Mouse (Mus musculus) liver, postnatal 0 days (tissue): ENCODE results near the gene Wnt7b. TPM values are rescaled to one million over a fixed set of nuclear protein-coding genes. Genes with fewer than 3 reads are reported as not detected.
A peak's percentile ranks its signal among the peaks of the same experiment; 100 is the strongest.

Experiments
- ATAC-seq: fragments of 200-750 bp; cut with Nextera tagmentation; 2 replicates; pipeline ENCODE4 v1.8.0; 2017; ENCODE audit warnings: mild to moderate bottlenecking, moderate library complexity
- DNase-seq: peaks from one replicate; pipeline ENCODE4 v3.0.0-alpha.2; 2016
- H3K27ac ChIP-seq: fragments of 300-500 bp; sonication (generic); 2 replicates; pipeline ENCODE4 v1.5.1; 2014; ENCODE audit warnings: antibody characterized with exemption, moderate library complexity, mild to moderate bottlenecking, low read depth
- H3K27me3 ChIP-seq: fragments of 300-500 bp; sonication (generic); 2 replicates; pipeline ENCODE4 v1.6.1; 2014; ENCODE audit warnings: low read length, control low read depth, mixed read lengths; ENCODE audit not compliant: insufficient read depth
- H3K36me3 ChIP-seq: fragments of 300-500 bp; sonication (generic); replicated peaks from 2 replicates; pipeline ENCODE4 v1.6.1; 2014; ENCODE audit warnings: mild to moderate bottlenecking, control low read depth, low read length, moderate library complexity, mixed read lengths; ENCODE audit not compliant: insufficient read depth
- H3K4me1 ChIP-seq: fragments of 300-500 bp; sonication (generic); 2 replicates; pipeline ENCODE4 v1.6.1; 2014; ENCODE audit warnings: antibody characterized with exemption, mild to moderate bottlenecking, control low read depth; ENCODE audit not compliant: insufficient read depth
- H3K4me2 ChIP-seq: fragments of 300-500 bp; sonication (generic); 2 replicates; pipeline ENCODE4 v1.6.1; 2014; ENCODE audit warnings: low read depth, mild to moderate bottlenecking, low read length, moderate library complexity, mixed read lengths
- H3K4me3 ChIP-seq: fragments of 300-500 bp; sonication (generic); 2 replicates; pipeline ENCODE4 v1.5.1; 2014; ENCODE audit warnings: low read depth, low read length
- H3K9ac ChIP-seq: fragments of 300-500 bp; sonication (generic); replicated peaks from 2 replicates; pipeline ENCODE4 v1.6.1; 2014; ENCODE audit warnings: mild to moderate bottlenecking, moderate library complexity
- H3K9me3 ChIP-seq: fragments of 300-500 bp; sonication (generic); 2 replicates; pipeline ENCODE4 v1.6.1; 2016; ENCODE audit warnings: mild to moderate bottlenecking, control low read depth, low read length, mixed read lengths
- CTCF ChIP-seq: sonication (generic); IDR thresholded peaks from 2 replicates; pipeline ENCODE4 v1.5.1; 2016; ENCODE audit warnings: antibody characterized with exemption, low read depth
- EP300 ChIP-seq: IDR thresholded peaks from 2 replicates; pipeline ENCODE4 v1.6.1; 2016; ENCODE audit warnings: antibody characterized with exemption, low read depth, mild to moderate bottlenecking
- WGBS: fragments of 180-500 bp; shearing (Covaris S2); extraction: QIAGEN DNeasy Blood & Tissue Kit; methylation state at CpG from one replicate; pipeline ENCODE4 v1.1.7; 2014; ENCODE audit not compliant: insufficient replicate concordance; 5-methylcytosine and 5-hydroxymethylcytosine counted together
- polyA plus RNA-seq: library from polyadenylated mRNA; unstranded; fragments of >200 nt; fragmentation: Nextera tagmentation; extraction: Ambion mirVana; gene quantifications from 2 replicates; pipeline ENCODE4 v1.2.1, GENCODE M21; 2015

Wnt7b gene
- polyA plus RNA-seq, 1 experiment from 2014 or later = 0.09 TPM

GRCm38 (mm10) chr15:85574558-85574957 is 7.7 kb downstream of the Wnt7b start:
- DNase-seq (no peak), ATAC-seq (no peak)
- no peak overlapping the region for H3K4me2 ChIP-seq
- H3K27me3 ChIP-seq = peaks cover 48% of the 10 kb centered on the region
- 63% methylated on average over 8 of the region's 8 CpGs for WGBS
- H3K4me1 ChIP-seq = no peaks in the 10 kb centered on the region
- H3K9ac ChIP-seq = no peak overlapping the region
- TF ChIP-seq EP300 = no peak
- TF ChIP-seq CTCF = no peak
- no peaks in the 10 kb centered on the region for H3K36me3 ChIP-seq
- no peaks in the 10 kb centered on the region for H3K9me3 ChIP-seq
- H3K4me3 ChIP-seq = no peak overlapping the region
- H3K27ac ChIP-seq = no peak overlapping the region

GRCm38 (mm10) chr15:85574086-85574485 is 8.2 kb downstream of the Wnt7b start:
- Histone ChIP-seq H3K9me3 (no peaks in the 10 kb centered on the region), H3K4me3 (no peak overlapping the region), H3K27ac (no peak overlapping the region), H3K4me2 (no peak overlapping the region), H3K27me3 (peaks cover 43% of the 10 kb centered on the region), H3K4me1 (no peaks in the 10 kb centered on the region), H3K36me3 (no peaks in the 10 kb centered on the region), H3K9ac (no peak overlapping the region)
- ATAC-seq (no peak), DNase-seq (no peak)
- WGBS = 56% methylated on average over 5 of the region's 5 CpGs
- no peak for TF ChIP-seq EP300
- no peak for TF ChIP-seq CTCF

DNA sequence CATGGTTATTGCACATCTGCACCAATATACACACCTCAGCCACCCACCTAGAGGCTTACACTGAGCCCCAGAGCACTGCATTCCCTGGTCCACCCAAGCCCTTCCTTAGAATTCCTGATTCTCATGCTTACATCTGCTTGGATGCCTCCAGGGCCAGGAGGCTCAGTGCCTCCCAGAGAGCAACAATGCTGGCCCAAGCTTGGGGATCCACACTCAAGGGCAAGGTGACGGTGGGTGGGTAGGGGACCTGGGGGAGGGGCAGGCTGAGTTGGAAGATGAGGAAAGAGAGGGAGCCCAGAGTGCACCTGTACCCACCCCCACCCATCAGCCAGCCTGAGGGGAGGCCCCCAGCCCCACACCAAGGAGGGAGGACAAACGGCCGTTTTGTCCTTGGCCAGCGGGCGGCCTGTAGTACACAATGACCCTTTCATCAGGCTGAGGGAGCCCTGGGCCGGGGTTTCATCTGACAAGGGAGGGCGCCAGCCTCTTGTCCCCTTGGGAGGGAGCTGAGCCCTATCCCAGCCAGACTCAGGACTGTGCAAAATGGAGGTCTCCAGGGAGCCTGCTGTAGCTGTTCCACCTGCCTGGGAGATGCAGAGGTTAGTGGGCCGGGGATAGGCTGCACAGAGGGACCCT is 9.5 kb downstream of the Wnt7b start:
- Histone ChIP-seq H3K4me1 (no peaks in the 10 kb centered on the region), H3K9me3 (no peaks in the 10 kb centered on the region), H3K27ac (no peak overlapping the region), H3K9ac (no peak overlapping the region), H3K4me2 (no peak overlapping the region), H3K4me3 (no peak overlapping the region), H3K27me3 (peaks cover 29% of the 10 kb centered on the region), H3K36me3 (no peaks in the 10 kb centered on the region)
- no peak for TF ChIP-seq EP300
- TF ChIP-seq CTCF = no peak
- 54% methylated on average over 8 of the region's 8 CpGs for WGBS
- no peak for DNase-seq
- ATAC-seq = no peak

- no peaks in the 10 kb centered on the region for H3K4me1 ChIP-seq
- WGBS = 42% methylated on average over 8 of the region's 8 CpGs
- H3K27me3 ChIP-seq = peaks cover 4% of the 10 kb centered on the region
- H3K9ac ChIP-seq = no peak overlapping the region
- DNase-seq (no peak), ATAC-seq (no peak)
- H3K4me3 ChIP-seq = no peak overlapping the region
- no peaks in the 10 kb centered on the region for H3K36me3 ChIP-seq
- no peak for TF ChIP-seq EP300
- 0 out of 2 replicates have a peak, but pooled peaks have one; percentile 23 for TF ChIP-seq CTCF
- H3K27ac ChIP-seq = no peak overlapping the region
- no peak overlapping the region for H3K4me2 ChIP-seq
- H3K9me3 ChIP-seq = no peaks in the 10 kb centered on the region
Measured at GRCm38 (mm10) chr15:85569995-85570734, 12.1 kb downstream of the Wnt7b start.

DNA sequence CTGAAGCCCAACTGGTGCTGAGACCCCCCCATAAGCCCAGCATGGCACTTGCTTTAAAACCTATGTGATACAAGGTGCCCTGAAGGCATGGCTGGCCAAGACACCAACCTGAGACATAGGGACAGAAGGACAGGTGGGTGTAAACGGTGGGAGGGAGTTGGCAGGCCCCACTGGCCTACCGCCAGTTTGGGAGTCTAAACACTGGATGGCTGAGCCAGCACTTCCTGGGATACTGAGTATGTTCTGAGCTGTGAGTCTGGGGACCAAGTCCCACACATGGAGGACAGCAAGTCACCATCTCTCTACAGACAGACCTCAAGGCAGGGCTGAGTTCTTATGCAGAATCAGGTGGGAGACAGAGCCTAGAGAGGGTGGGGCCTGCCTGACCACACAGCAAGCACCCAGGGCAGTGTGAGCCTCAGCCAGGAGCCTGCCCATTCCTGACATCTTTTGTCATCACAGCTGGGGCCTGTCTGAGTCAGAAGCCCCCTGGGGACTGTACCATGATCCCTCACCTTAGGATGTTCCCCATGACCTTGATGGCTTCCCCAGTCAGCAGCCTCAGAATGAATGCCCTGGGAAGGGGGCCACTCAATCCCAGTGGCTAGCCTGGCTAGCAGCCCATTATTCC is 13.0 kb downstream of the Wnt7b start:
- H3K27ac ChIP-seq = no peak overlapping the region
- DNase-seq = no peak
- H3K4me3 ChIP-seq = no peak overlapping the region
- no peak for ATAC-seq
- H3K36me3 ChIP-seq = no peaks in the 10 kb centered on the region
- H3K4me1 ChIP-seq = no peaks in the 10 kb centered on the region
- no peak overlapping the region for H3K4me2 ChIP-seq
- 59% methylated on average over 2 of the region's 2 CpGs for WGBS
- no peaks in the 10 kb centered on the region for H3K27me3 ChIP-seq
- TF ChIP-seq EP300 = no peak
- TF ChIP-seq CTCF = no peak
- no peak overlapping the region for H3K9ac ChIP-seq
- H3K9me3 ChIP-seq = no peaks in the 10 kb centered on the region

- ATAC-seq = no peak
- no peak overlapping the region for H3K9ac ChIP-seq
- no peaks in the 10 kb centered on the region for H3K36me3 ChIP-seq
- 61% methylated on average over 3 of the region's 3 CpGs for WGBS
- no peak overlapping the region for H3K4me2 ChIP-seq
- no peaks in the 10 kb centered on the region for H3K27me3 ChIP-seq
- TF ChIP-seq CTCF (no peak), EP300 (no peak)
- no peak overlapping the region for H3K4me3 ChIP-seq
- no peaks in the 10 kb centered on the region for H3K9me3 ChIP-seq
- no peaks in the 10 kb centered on the region for H3K4me1 ChIP-seq
- DNase-seq = no peak
- no peak overlapping the region for H3K27ac ChIP-seq
Measured at GRCm38 (mm10) chr15:85568402-85568801, 13.9 kb downstream of the Wnt7b start.
